Mouse (Mus musculus): ENCODE measurements around the gene Mgrn1. TPM values are rescaled to one million over a fixed set of nuclear protein-coding genes. Genes with fewer than 3 reads are reported as not detected.
A peak's percentile ranks its signal among the peaks of the same experiment; 100 is the strongest.

Gene Mgrn1
- total and polyA plus RNA-seq, 3 experiments: 8.4 to 25.0 TPM; not detected in 1

DNA sequence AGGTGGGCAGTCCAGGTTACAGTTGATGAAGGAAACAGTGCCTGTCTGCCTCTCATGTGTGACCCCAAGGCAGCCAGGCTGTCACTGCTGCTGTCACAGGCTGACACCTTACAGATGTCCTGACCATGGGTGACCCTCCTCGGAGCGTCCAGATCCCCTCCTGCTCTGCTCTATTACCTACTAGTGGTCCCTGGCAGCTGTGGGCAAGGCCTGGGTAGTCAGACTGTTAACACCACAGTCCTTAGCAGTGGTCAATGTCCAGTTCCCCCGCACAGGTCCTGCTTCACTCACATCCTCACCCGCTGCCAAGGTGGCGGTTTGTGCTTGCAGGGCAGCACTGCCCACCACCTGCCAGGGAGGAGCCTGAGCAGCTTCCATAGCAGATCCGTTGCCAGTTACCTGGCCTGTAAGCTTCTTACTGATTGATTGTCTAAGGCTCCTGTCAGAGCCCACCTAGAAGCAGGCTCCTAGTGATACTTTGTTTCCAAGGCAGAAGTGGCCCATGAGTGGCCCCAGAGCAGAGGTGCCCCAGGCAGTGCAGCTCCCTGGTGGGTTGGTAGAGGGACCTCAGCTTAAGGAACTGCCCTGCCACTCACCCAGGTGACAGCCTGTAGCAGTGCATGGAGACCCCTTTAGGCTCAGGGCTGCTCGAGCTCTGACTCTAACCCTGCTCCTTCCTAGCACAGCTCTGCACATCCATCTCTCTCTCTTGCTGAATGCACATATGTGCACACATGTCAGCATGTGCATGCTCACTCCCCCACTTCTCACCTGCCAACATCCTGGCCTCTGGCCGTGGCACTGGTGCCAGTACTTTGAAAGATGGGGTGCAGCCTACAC is 51.5 kb downstream of the Mgrn1 start:
- Histone ChIP-seq H3K9me3 (replicated peaks; ENCODE audit: insufficient read depth, low read length) (no peaks in the 10 kb centered on the region), H3K27me3 (ENCODE audit: control insufficient read depth in 1 of 2, insufficient read depth in 2 of 2, low read length in 2 of 2) (no peaks in the 10 kb centered on the region), H3K79me2 (ENCODE audit: control insufficient read depth, insufficient read depth, low read length, poor library complexity) (peaks cover 4% of the 10 kb centered on the region), H3K9ac (ENCODE audit: control insufficient read depth, low read depth, low read length, poor library complexity, severe bottlenecking) (no peak overlapping the region), H3K36me3 (ENCODE audit: control insufficient read depth in 1 of 2, insufficient read depth in 2 of 2, low read length in 2 of 2) (no peaks in the 10 kb centered on the region), H3K27ac (ENCODE audit: control insufficient read depth, low read depth, low read length) (no peak overlapping the region), H3K4me1 (ENCODE audit: control insufficient read depth in 1 of 2, insufficient read depth in 2 of 2, low read length in 2 of 2) (0 out of 4 replicates have a peak, but pooled peaks cover 0 to 5% of the 10 kb centered on the region in 2 experiments), H3K4me3 (ENCODE audit: control insufficient read depth in 1 of 2, insufficient read depth in 1 of 2, low read depth in 2 of 2, low read length in 2 of 2) (no peak overlapping the region)
- DNase-seq (ENCODE audit: low read depth, low spot score): no peak
- TF ChIP-seq POLR2AphosphoS2 (IDR thresholded peaks at IDR 0.05; ENCODE audit: low read length) (no peak), E2F4 (IDR thresholded peaks at IDR 0.05; ENCODE audit: borderline replicate concordance, low read depth, low read length) (no peak), POLR2A (IDR thresholded peaks at IDR 0.05; ENCODE audit: control insufficient read depth in 1 of 2, insufficient read depth in 1 of 2, low read depth in 1 of 2, low read length in 2 of 2, poor library complexity in 1 of 2) (no peak), SMC3 (IDR thresholded peaks at IDR 0.05; ENCODE audit: low read depth, low read length) (no peak), ETS1 (IDR thresholded peaks at IDR 0.05; ENCODE audit: low read depth, low read length) (no peak), ZKSCAN1 (IDR thresholded peaks at IDR 0.05; ENCODE audit: low read depth, low read length) (no peak), GATA1 (IDR thresholded peaks at IDR 0.05; ENCODE audit: low read depth, low read length) (no peak), RAD21 (IDR thresholded peaks at IDR 0.05; ENCODE audit: low read depth, low read length) (no peak), ELF1 (IDR thresholded peaks at IDR 0.05; ENCODE audit: low read depth, low read length) (no peak), JUND (IDR thresholded peaks at IDR 0.05; ENCODE audit: low read depth, low read length) (no peak)

DNA sequence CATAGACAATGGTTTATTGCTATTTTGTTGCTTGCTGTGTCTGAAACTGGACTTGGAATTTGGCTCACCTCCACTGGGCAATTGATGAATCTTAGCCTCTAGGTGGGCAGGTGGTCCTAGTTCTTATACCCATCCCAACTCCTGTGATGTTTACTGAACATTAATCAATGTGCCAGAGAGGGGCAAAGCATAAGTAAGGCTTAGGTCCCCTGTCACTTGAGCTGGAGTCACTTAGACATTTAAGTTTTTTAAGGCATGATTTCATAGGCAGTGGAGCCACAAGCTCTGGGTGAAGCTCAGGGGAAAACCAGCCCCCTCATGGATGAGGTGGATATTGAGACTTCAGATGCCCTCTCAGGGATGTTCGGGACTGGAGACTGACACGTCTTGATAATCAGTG is 52.4 kb downstream of the Mgrn1 start, which contains the start of gene Nudt16l1:
Nudt16l1 (plus strand) TSS at position 301 of the 400 bp plus-strand sequence.
- Histone ChIP-seq H3K27me3 (ENCODE audit: control insufficient read depth in 1 of 2, insufficient read depth in 2 of 2, low read length in 2 of 2) (no peaks in the 10 kb centered on the region), H3K9ac (ENCODE audit: control insufficient read depth, low read depth, low read length, poor library complexity, severe bottlenecking) (peak within 1 kb of the TSS; percentile 81), H3K4me3 (ENCODE audit: control insufficient read depth in 1 of 2, insufficient read depth in 1 of 2, low read depth in 2 of 2, low read length in 2 of 2) (peak within 1 kb of the TSS; percentile 80 to 82), H3K4me1 (ENCODE audit: control insufficient read depth in 1 of 2, insufficient read depth in 2 of 2, low read length in 2 of 2) (0 out of 4 replicates have a peak, but pooled peaks cover 0 to 5% of the 10 kb centered on the region in 2 experiments), H3K79me2 (ENCODE audit: control insufficient read depth, insufficient read depth, low read length, poor library complexity) (peaks cover 4% of the 10 kb centered on the region), H3K9me3 (replicated peaks; ENCODE audit: insufficient read depth, low read length) (no peaks in the 10 kb centered on the region), H3K36me3 (ENCODE audit: control insufficient read depth in 1 of 2, insufficient read depth in 2 of 2, low read length in 2 of 2) (no peaks in the 10 kb centered on the region), H3K27ac (ENCODE audit: control insufficient read depth, low read depth, low read length) (peak within 1 kb of the TSS; percentile 18)
- TF ChIP-seq TAL1 (IDR thresholded peaks at IDR 0.05; ENCODE audit: low read length): no peak
- TF ChIP-seq JUND (IDR thresholded peaks at IDR 0.05; ENCODE audit: low read depth, low read length): no peak
- no peak for TF ChIP-seq CHD1 (IDR thresholded peaks at IDR 0.05; ENCODE audit: low read depth, low read length)
- TF ChIP-seq GABPA (IDR thresholded peaks at IDR 0.05; ENCODE audit: low read depth, low read length): no peak
- no peak; the same call in 1 of the 2 replicates for TF ChIP-seq MXI1 (IDR thresholded peaks at IDR 0.05; ENCODE audit: low read depth, low read length)
- no peak for TF ChIP-seq SMC3 (IDR thresholded peaks at IDR 0.05; ENCODE audit: low read depth, low read length)
- no peak for DNase-seq (ENCODE audit: low read depth, low spot score)
